Mouse (Mus musculus) heart, adult 2 months (tissue): Measurements from ENCODE around the gene 9430097D07Rik. TPM values are rescaled to one million over a fixed set of nuclear protein-coding genes. Genes with fewer than 3 reads are reported as not detected.

Experiments used
- DNase-seq, 2 experiments: peaks; one replicate each; pipeline ENCODE4 v3.0.0; 2021
- H3K27ac ChIP-seq: fragments of 200-600 bp; 2 replicates; pipeline ENCODE4 v1.8.1; 2022
- H3K27me3 ChIP-seq: fragments of 200-500 bp; 2 replicates; pipeline ENCODE4 v1.6.1; 2012; ENCODE audit warnings: mild to moderate bottlenecking, low read length, inconsistent platforms, mixed read lengths; ENCODE audit not compliant: control insufficient read depth, insufficient read depth
- H3K36me3 ChIP-seq: fragments of 200-500 bp; 2 replicates; pipeline ENCODE4 v1.6.1; 2012; ENCODE audit warnings: low read length, inconsistent platforms; ENCODE audit not compliant: control insufficient read depth, insufficient read depth
- H3K4me1 ChIP-seq: fragments of 200-500 bp; 2 replicates; pipeline ENCODE4 v1.6.1; 2011; ENCODE audit warnings: low read length; ENCODE audit not compliant: control insufficient read depth, insufficient read depth
- H3K4me3 ChIP-seq: fragments of 200-600 bp; 2 replicates; pipeline ENCODE4 v1.8.1; 2022
- H3K79me2 ChIP-seq: fragments of 200-500 bp; replicated peaks from 2 replicates; pipeline ENCODE4 v1.6.1; 2012; ENCODE audit warnings: mild to moderate bottlenecking, inconsistent platforms, low read length, moderate library complexity, mixed read lengths; ENCODE audit not compliant: control insufficient read depth, insufficient read depth
- H3K9ac ChIP-seq: fragments of 200-500 bp; 2 replicates; pipeline ENCODE4 v1.6.1; 2012; ENCODE audit warnings: low read depth, mild to moderate bottlenecking, control low read depth, inconsistent platforms, low read length, mixed read lengths
- CTCF ChIP-seq: fragments of 200-600 bp; IDR thresholded peaks from 2 replicates; pipeline ENCODE4 v1.8.1; 2022; ENCODE audit warnings: antibody characterized with exemption, mild to moderate bottlenecking, moderate library complexity
- EP300 ChIP-seq: fragments of 200-500 bp; IDR thresholded peaks from 2 replicates; pipeline ENCODE4 v1.6.1; 2011; ENCODE audit warnings: low read depth, low read length, control low read depth; ENCODE audit not compliant: insufficient read depth
- POLR2A ChIP-seq: fragments of 200-500 bp; IDR thresholded peaks from 2 replicates; pipeline ENCODE4 v1.6.1; 2011; ENCODE audit warnings: mild to moderate bottlenecking, low read depth, low read length, control low read depth; ENCODE audit not compliant: insufficient read depth
- WGBS: fragments of 180-500 bp; shearing (Covaris S2); methylation state at CpG from one replicate; pipeline ENCODE4 v1.1.7; 2018; 5-methylcytosine and 5-hydroxymethylcytosine counted together
- intact Hi-C: fragments of 180-260 bp; cut with DNase I; formaldehyde crosslinking; loops from one replicate; pipeline ENCODE4 v1.15.1; 2025
- polyA plus RNA-seq: library from polyadenylated mRNA; depleted of rRNA; stranded (reverse); fragments of >200 nt; gene quantifications from 2 replicates; pipeline ENCODE4 v1.2.3, GENCODE M21; 2012
- total RNA-seq, 2 experiments: library from RNA; stranded (reverse); gene quantifications; 2 replicates each; pipeline ENCODE4 v1.2.3; 2021

Gene 9430097D07Rik
- total and polyA plus RNA-seq, 3 experiments, result not detected

GRCm38 (mm10) chr2:32551236-32551635 is 24.2 kb downstream of the 9430097D07Rik start:
- no peak for DNase-seq
- TF ChIP-seq EP300, result no peak
- no peak for TF ChIP-seq CTCF
- no peak for TF ChIP-seq POLR2A
- H3K27me3 ChIP-seq, result no peaks in the 10 kb centered on the region
- no peak overlapping the region for H3K9ac ChIP-seq
- H3K27ac ChIP-seq, result no peak overlapping the region
- intact Hi-C loops, result no loop called here
- H3K4me1 ChIP-seq, result peaks cover 34% of the 10 kb centered on the region
- 88% methylated on average over 5 of the region's 5 CpGs for WGBS
- H3K36me3 ChIP-seq, result no peaks in the 10 kb centered on the region
- no peaks in the 10 kb centered on the region for H3K79me2 ChIP-seq
- H3K4me3 ChIP-seq, result no peak overlapping the region

GRCm38 (mm10) chr2:32549764-32550163 is 25.7 kb downstream of the 9430097D07Rik start:
- TF ChIP-seq EP300, result no peak
- TF ChIP-seq POLR2A, result no peak
- TF ChIP-seq CTCF, result no peak
- Histone ChIP-seq H3K27ac (0 out of 2 replicates have a peak overlapping the region, but pooled peaks have one; percentile 6), H3K4me3 (no peak overlapping the region), H3K4me1 (peaks cover 34% of the 10 kb centered on the region), H3K79me2 (no peaks in the 10 kb centered on the region; the same call in 1 of the 2 replicates), H3K27me3 (no peaks in the 10 kb centered on the region), H3K9ac (no peak overlapping the region), H3K36me3 (no peaks in the 10 kb centered on the region)
- WGBS, result 5% methylated on average over 6 of the region's 6 CpGs
- intact Hi-C loops, result no loop called here
- DNase-seq, result peak; percentile 87

- H3K27me3 ChIP-seq, result no peaks in the 10 kb centered on the region
- no peak overlapping the region for H3K9ac ChIP-seq
- no peak for DNase-seq
- intact Hi-C loops, result no loop called here
- H3K4me3 ChIP-seq, result no peak overlapping the region
- H3K79me2 ChIP-seq, result no peaks in the 10 kb centered on the region; the same call in 1 of the 2 replicates
- TF ChIP-seq POLR2A (no peak), CTCF (no peak), EP300 (no peak)
- peaks cover 34% of the 10 kb centered on the region for H3K4me1 ChIP-seq
- H3K27ac ChIP-seq, result no peak overlapping the region
- H3K36me3 ChIP-seq, result no peaks in the 10 kb centered on the region
- WGBS, result 77% methylated on average over 9 of the region's 9 CpGs
These were observed 26.3 kb downstream of the 9430097D07Rik start for GRCm38 (mm10) chr2:32549171-32549570.

- H3K27me3 ChIP-seq, result no peaks in the 10 kb centered on the region
- no peak overlapping the region for H3K9ac ChIP-seq
- intact Hi-C loops, result no loop called here
- TF ChIP-seq EP300 (no peak), CTCF (no peak), POLR2A (no peak)
- H3K36me3 ChIP-seq, result no peaks in the 10 kb centered on the region
- peaks cover 35% of the 10 kb centered on the region for H3K4me1 ChIP-seq
- H3K79me2 ChIP-seq, result peaks cover under 1% of the 10 kb centered on the region; the same call in 1 of the 2 replicates
- peak; percentile 54 to 66 for DNase-seq
- H3K4me3 ChIP-seq, result no peak overlapping the region
- no peak overlapping the region for H3K27ac ChIP-seq
- 69% methylated on average over 7 of the region's 7 CpGs for WGBS
These were observed 27.3 kb downstream of the 9430097D07Rik start for GRCm38 (mm10) chr2:32547964-32548739.

GRCm38 (mm10) chr2:32547380-32547779 is 28.1 kb downstream of the 9430097D07Rik start:
- 80% methylated on average over 5 of the region's 5 CpGs for WGBS
- Histone ChIP-seq H3K36me3 (no peaks in the 10 kb centered on the region), H3K27me3 (no peaks in the 10 kb centered on the region), H3K4me3 (no peak overlapping the region), H3K27ac (no peak overlapping the region; the same call in 1 of the 2 replicates), H3K79me2 (peaks cover 5% of the 10 kb centered on the region), H3K4me1 (peaks cover 41% of the 10 kb centered on the region), H3K9ac (no peak overlapping the region)
- no peak for DNase-seq
- TF ChIP-seq EP300 (no peak), CTCF (no peak), POLR2A (no peak)
- intact Hi-C loops, result no loop called here

GRCm38 (mm10) chr2:32546951-32547350 is 28.5 kb downstream of the 9430097D07Rik start:
- TF ChIP-seq CTCF, result no peak
- TF ChIP-seq POLR2A, result no peak
- TF ChIP-seq EP300, result no peak
- Histone ChIP-seq H3K79me2 (peaks cover 5% of the 10 kb centered on the region), H3K27ac (no peak overlapping the region; the same call in 1 of the 2 replicates), H3K36me3 (no peaks in the 10 kb centered on the region), H3K9ac (no peak overlapping the region), H3K4me3 (no peak overlapping the region), H3K27me3 (no peaks in the 10 kb centered on the region), H3K4me1 (peaks cover 44% of the 10 kb centered on the region)
- intact Hi-C loops, result no loop called here
- no peak for DNase-seq
- 97% methylated on average over 1 of the region's 1 CpGs for WGBS
